Mouse (Mus musculus) Patski (cell line): Measurements from ENCODE around the gene Vmn2r74. TPM values are rescaled to one million over a fixed set of nuclear protein-coding genes. Genes with fewer than 3 reads are reported as not detected.

Source experiments
- ATAC-seq: fragments of 100-300 bp; one replicate; pipeline ENCODE4 v1.8.0; 2021
- CTCF ChIA-PET: fragments of 350-600 bp; sonication (Branson Sonifier 250); formaldehyde crosslinking; loops from one replicate; lab custom pipeline; 2022; ENCODE audit warnings: inconsistent platforms; lab: Charles Lee
- POLR2A ChIA-PET: fragments of 350-600 bp; sonication (Branson Sonifier 250); formaldehyde crosslinking; loops from one replicate; lab custom pipeline; 2022; ENCODE audit warnings: antibody characterized with exemption, inconsistent platforms; lab: Charles Lee
- DNase-seq: peaks from one replicate; pipeline ENCODE4 v3.0.0-alpha.2; 2011; ENCODE audit warnings: low read depth, low spot score
- H3K27me3 ChIP-seq: fragments of 371-371 bp; one replicate; pipeline ENCODE4 v1.5.1; 2021
- CTCF ChIP-seq: fragments of 100-300 bp; IDR thresholded peaks from one replicate; pipeline ENCODE4 v1.5.1; 2021
- in situ Hi-C: fragments of 300-500 bp; cut with MboI; formaldehyde crosslinking; loops from 3 replicates; pipeline ENCODE4 v1.11.1; 2018; ENCODE audit warnings: low pct_unique_long_range_greater_than_20kb, mixed read lengths
- polyA plus RNA-seq: library from polyadenylated mRNA; unstranded; gene quantifications from one replicate; pipeline ENCODE4 v1.2.3, GENCODE M21; 2021

Vmn2r74 gene
- polyA plus RNA-seq = not detected

DNA sequence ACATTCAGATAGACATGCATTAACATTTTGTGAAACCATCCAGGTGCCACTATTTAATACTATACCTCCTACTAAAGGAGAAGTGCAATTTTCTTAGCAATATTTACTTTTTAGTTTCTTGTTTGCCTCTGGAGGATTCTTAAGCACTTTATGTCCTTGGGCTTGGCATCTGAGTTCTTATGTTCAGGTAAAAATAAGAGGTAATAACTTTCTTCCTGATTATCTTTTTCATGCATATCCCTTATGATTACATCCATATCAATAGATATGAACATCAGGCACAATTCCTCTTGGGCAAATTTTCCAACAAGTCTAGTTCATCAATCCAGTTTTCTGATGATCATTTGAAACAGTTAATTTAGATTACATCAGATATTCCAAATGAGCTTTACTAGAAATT lies at the start of gene Vmn2r74:
Gene Vmn2r74 (minus strand): TSS at position 101 of the 400 bp plus-strand sequence.
- ChIA-PET POLR2A (no interaction called here), CTCF (no interaction called here)
- in situ Hi-C loops = no loop called here
- ATAC-seq = no peak
- H3K27me3 ChIP-seq = no peaks in the 10 kb centered on the region
- DNase-seq = no peak
- no peak for TF ChIP-seq CTCF

DNA sequence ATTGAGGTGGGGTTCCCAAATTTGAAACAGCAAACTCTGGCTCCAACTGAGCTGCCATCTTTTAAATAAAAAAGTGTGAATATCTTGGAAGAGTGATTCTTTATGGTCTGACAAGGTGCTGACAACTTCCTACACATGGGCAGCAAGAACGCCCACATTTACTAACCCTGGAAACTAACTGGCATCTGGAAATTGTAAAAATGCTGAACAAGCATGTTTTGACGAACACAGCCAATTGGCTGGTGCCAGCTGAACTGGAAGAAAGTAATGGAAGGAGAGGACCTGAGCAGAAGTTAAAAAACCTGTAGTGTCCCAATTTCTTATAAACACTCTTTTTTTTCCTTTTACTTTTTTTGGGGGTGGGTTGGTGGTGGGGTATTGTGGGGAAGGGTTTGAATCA lies 46.1 kb upstream of the Vmn2r74 start:
- no peaks in the 10 kb centered on the region for H3K27me3 ChIP-seq
- CTCF ChIA-PET = no interaction called here
- in situ Hi-C loops = loop anchor here (5.0 to 10.0 kb wide), 2 partner anchors 53 to 625 kb away; no protein-coding TSS in a partner anchor
- no peak for ATAC-seq
- POLR2A ChIA-PET = no interaction called here
- no peak for DNase-seq
- no peak for TF ChIP-seq CTCF

Other genes with a start within 250 kb of the Vmn2r74 start
- gene Vmn2r72, start 206.5 kb downstream of the Vmn2r74 start, polyA plus RNA-seq = not detected
- not detected for gene Vmn2r73, start 85.4 kb downstream of the Vmn2r74 start, polyA plus RNA-seq
- gene Vmn2r75, start 210.1 kb upstream of the Vmn2r74 start, polyA plus RNA-seq = not detected